7 mouse cellular contexts compared by ENCODE assay signal in the genomic region with DNA sequence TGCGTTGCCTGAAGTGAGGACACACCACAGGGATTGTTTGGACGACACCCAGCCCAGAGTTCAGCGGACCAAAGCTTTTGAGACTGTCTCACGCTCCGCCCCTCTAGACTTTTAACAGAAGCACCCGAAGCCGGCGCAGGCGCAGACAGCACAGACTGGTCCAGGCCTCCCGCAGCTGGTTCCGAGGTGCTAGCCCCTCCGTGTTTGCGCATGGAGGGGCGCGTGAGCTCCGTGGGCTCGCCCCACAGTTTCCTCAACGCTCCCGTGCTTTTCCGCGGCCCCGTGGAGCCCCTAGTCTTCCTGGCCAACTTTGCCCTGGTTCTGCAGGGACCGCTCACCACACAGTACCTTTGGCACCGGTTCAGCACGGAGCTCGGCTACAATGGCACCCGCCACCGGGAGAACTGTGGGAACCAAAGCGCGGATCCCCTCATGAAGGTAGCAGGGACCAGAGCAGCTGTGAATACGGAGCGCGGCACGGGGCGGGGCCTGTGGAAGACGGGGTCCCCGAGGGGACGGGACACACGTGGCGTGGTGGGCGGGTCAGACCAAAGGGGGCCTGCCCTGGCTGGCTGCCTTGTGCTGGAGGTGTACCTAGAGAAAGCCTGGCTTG. TPM values are rescaled to one million over a fixed set of nuclear protein-coding genes. Genes with fewer than 3 reads are reported as not detected.
DNase-seq lines count a peak whose midpoint lies in the region; ATAC-seq and TF ChIP-seq lines count a peak whose summit lies in the region.

A gene (plus strand): TSS at position 130 of the 613 bp plus-strand sequence.

- H3K36me3 ChIP-seq in embryonic facial prominence, embryonic 13.5 days: 0 out of 2 replicates have a peak, but pooled peaks cover 3% of the 10 kb centered on the region
- H3K36me3 ChIP-seq in heart, adult 2 months (ENCODE audit: control insufficient read depth, insufficient read depth, low read length): no peaks in the 10 kb centered on the region
- H3K36me3 ChIP-seq in limb, embryonic 12.5 days: no peaks in the 10 kb centered on the region
- H3K36me3 ChIP-seq in midbrain, embryonic 14.5 days (ENCODE audit: control insufficient read depth, insufficient read depth, low read length): no peaks in the 10 kb centered on the region
- H3K36me3 ChIP-seq in spleen, adult 2 months (ENCODE audit: control insufficient read depth, insufficient read depth, low read length): no peaks in the 10 kb centered on the region

- DNase-seq in adrenal gland, postnatal 36 days: peak; percentile 93 to 96
- DNase-seq in heart, adult 2 months: peak; percentile 86 to 87
- DNase-seq in kidney, adult 8-10 months: peak; percentile 86 to 87
- DNase-seq in midbrain, embryonic 14.5 days: peak; percentile 90
- peak; percentile 35 to 62 for DNase-seq in spleen, adult 2 months (ENCODE audit: low read depth in 1 of 2, low spot score in 2 of 2)

- peak within 1 kb of the TSS; percentile 98 for H3K27ac ChIP-seq in embryonic facial prominence, embryonic 13.5 days
- H3K27ac ChIP-seq in heart, adult 2 months: peak within 1 kb of the TSS; percentile 65
- H3K27ac ChIP-seq in limb, embryonic 12.5 days: peak within 1 kb of the TSS; percentile 96
- H3K27ac ChIP-seq in midbrain, embryonic 14.5 days (replicated peaks; ENCODE audit: low read depth, low read length): peak within 1 kb of the TSS; percentile 86
- peak within 1 kb of the TSS; percentile 46; the same call in 1 of the 2 replicates for H3K27ac ChIP-seq in spleen, adult 2 months (ENCODE audit: insufficient read depth, low read length)

- no peak for TF ChIP-seq EP300 in heart, adult 2 months (IDR thresholded peaks at IDR 0.05; ENCODE audit: insufficient read depth, low read depth, low read length)

- peak within 1 kb of the TSS; percentile 88 for H3K4me2 ChIP-seq in embryonic facial prominence, embryonic 13.5 days
- peak within 1 kb of the TSS; percentile 66 for H3K4me2 ChIP-seq in limb, embryonic 12.5 days
- H3K4me2 ChIP-seq in midbrain, embryonic 14.5 days (ENCODE audit: low read length): peak within 1 kb of the TSS; percentile 90

- WGBS in embryonic facial prominence, embryonic 13.5 days: under 1% methylated on average over 41 of the region's 41 CpGs
- under 1% methylated on average over 41 of the region's 41 CpGs for WGBS in heart, adult 2 months
- under 1% methylated on average over 41 of the region's 41 CpGs for WGBS in limb, embryonic 12.5 days
- WGBS in midbrain, embryonic 14.5 days: under 1% methylated on average over 41 of the region's 41 CpGs
- WGBS in spleen, adult 2 months: under 1% methylated on average over 41 of the region's 41 CpGs

- TF ChIP-seq POLR2A in heart, adult 2 months (IDR thresholded peaks at IDR 0.05; ENCODE audit: insufficient read depth, low read depth, low read length): no peak
- no peak for TF ChIP-seq POLR2A in spleen, adult 2 months (IDR thresholded peaks at IDR 0.05; ENCODE audit: low read depth, low read length)

- peaks cover 16% of the 10 kb centered on the region for H3K4me1 ChIP-seq in embryonic facial prominence, embryonic 13.5 days
- peaks cover 2% of the 10 kb centered on the region; the same call in 1 of the 2 replicates for H3K4me1 ChIP-seq in heart, adult 2 months (ENCODE audit: control insufficient read depth, insufficient read depth, low read length)
- peaks cover 27% of the 10 kb centered on the region for H3K4me1 ChIP-seq in limb, embryonic 12.5 days (replicated peaks)
- H3K4me1 ChIP-seq in midbrain, embryonic 14.5 days (ENCODE audit: control insufficient read depth, insufficient read depth, low read length): peaks cover 12% of the 10 kb centered on the region
- peaks cover 3% of the 10 kb centered on the region; the same call in 1 of the 2 replicates for H3K4me1 ChIP-seq in spleen, adult 2 months (ENCODE audit: control insufficient read depth, insufficient read depth, insufficient read length)

- H3K79me2 ChIP-seq in heart, adult 2 months (replicated peaks; ENCODE audit: control insufficient read depth, insufficient read depth, low read length): no peaks in the 10 kb centered on the region

- H3K9ac ChIP-seq in embryonic facial prominence, embryonic 13.5 days: peak within 1 kb of the TSS; percentile 91
- peak within 1 kb of the TSS; percentile 83 for H3K9ac ChIP-seq in heart, adult 2 months (ENCODE audit: low read depth, low read length)
- peak within 1 kb of the TSS; percentile 75 for H3K9ac ChIP-seq in limb, embryonic 12.5 days (replicated peaks)
- H3K9ac ChIP-seq in midbrain, embryonic 14.5 days (replicated peaks; ENCODE audit: low read length): peak within 1 kb of the TSS; percentile 78

- TF ChIP-seq CTCF in heart, adult 2 months (IDR thresholded peaks at IDR 0.05): no peak
- TF ChIP-seq CTCF in spleen, adult 2 months (IDR thresholded peaks at IDR 0.05; ENCODE audit: extremely low read depth, insufficient read depth, insufficient read length, insufficient replicate concordance): no peak

- ATAC-seq in embryonic facial prominence, embryonic 13.5 days (ENCODE audit: insufficient number of reproducible peaks, insufficient read depth, low FRiP score, low TSS enrichment, low read depth): peak; percentile 93
- ATAC-seq in limb, embryonic 12.5 days (ENCODE audit: insufficient number of reproducible peaks, insufficient read depth, low FRiP score, low TSS enrichment, low read depth): peak; percentile 93
- peak; percentile 92 for ATAC-seq in midbrain, embryonic 14.5 days (ENCODE audit: low FRiP score, low TSS enrichment)

- intact Hi-C loops in heart, adult 2 months (cut with DNase I): no loop called here

- H3K9me3 ChIP-seq in embryonic facial prominence, embryonic 13.5 days: peaks cover 3% of the 10 kb centered on the region; the same call in 1 of the 2 replicates
- H3K9me3 ChIP-seq in limb, embryonic 12.5 days: no peaks in the 10 kb centered on the region
- no peaks in the 10 kb centered on the region; the same call in 1 of the 2 replicates for H3K9me3 ChIP-seq in midbrain, embryonic 14.5 days (ENCODE audit: control insufficient read depth, low read length)

- no peaks in the 10 kb centered on the region for H3K27me3 ChIP-seq in embryonic facial prominence, embryonic 13.5 days
- H3K27me3 ChIP-seq in heart, adult 2 months (ENCODE audit: control insufficient read depth, insufficient read depth, low read length): no peaks in the 10 kb centered on the region
- H3K27me3 ChIP-seq in limb, embryonic 12.5 days: no peaks in the 10 kb centered on the region
- no peaks in the 10 kb centered on the region for H3K27me3 ChIP-seq in midbrain, embryonic 14.5 days (ENCODE audit: control insufficient read depth, insufficient read depth, low read length)
- no peaks in the 10 kb centered on the region for H3K27me3 ChIP-seq in spleen, adult 2 months (ENCODE audit: control insufficient read depth, insufficient read depth, low read length)

- peak within 1 kb of the TSS; percentile 80 for H3K4me3 ChIP-seq in embryonic facial prominence, embryonic 13.5 days
- H3K4me3 ChIP-seq in heart, adult 2 months: peak within 1 kb of the TSS; percentile 82
- H3K4me3 ChIP-seq in limb, embryonic 12.5 days (replicated peaks): peak within 1 kb of the TSS; percentile 68
- peak within 1 kb of the TSS; percentile 73 for H3K4me3 ChIP-seq in midbrain, embryonic 14.5 days (replicated peaks; ENCODE audit: low read depth, low read length)
- H3K4me3 ChIP-seq in spleen, adult 2 months (ENCODE audit: extremely low read depth, insufficient read depth, insufficient read length): peak within 1 kb of the TSS; percentile 76

RNA-seq across cellular contexts. Expression of the gene that starts here (rescaled TPM):
- total RNA-seq in adrenal gland, postnatal 36 days (2021): 10 to 100 TPM; 31.9 to 40.0 TPM
- 13.5 and 16.2 TPM in 2 replicates for polyA plus RNA-seq in embryonic facial prominence, embryonic 13.5 days (2015; fragmentation: Nextera tagmentation; extraction: Ambion mirVana)
- 1 to 10 TPM; 1.7 to 3.0 TPM for total RNA-seq in heart, adult 2 months (2021)
- 7.8 and 8.5 TPM in 2 replicates for polyA plus RNA-seq in heart, adult 2 months (2012; rRNA removed)
- 15.0 and 17.1 TPM in 2 replicates for polyA plus RNA-seq in limb, embryonic 12.5 days (2016; fragmentation: Nextera tagmentation; extraction: Ambion mirVana)
- 21.4 and 22.7 TPM in 2 replicates for polyA plus RNA-seq in midbrain, embryonic 14.5 days (2014; fragmentation: Nextera tagmentation; extraction: Ambion mirVana)
- polyA plus RNA-seq in spleen, adult 2 months (2012; rRNA removed): 5.5 and 6.1 TPM in 2 replicates

Comparison
In these comparisons a context has a peak if more than half of its experiments do, and no peak if none do; other contexts are left out.
1. Peak in every context shown above with its lines: DNase-seq, ATAC-seq, H3K4me3 ChIP-seq and H3K27ac ChIP-seq.
2. RNA of the gene that starts here (total RNA-seq): 31.9 to 40.0 TPM in adrenal gland, postnatal 36 days; 1.7 to 3.0 TPM in heart, adult 2 months; every median in the first group is over 4 times any median in the second.
3. H3K27ac ChIP-seq: peak in every context shown above with its lines; median percentile 98 in embryonic facial prominence, embryonic 13.5 days; 96 in limb, embryonic 12.5 days; 86 in midbrain, embryonic 14.5 days; 65 in heart, adult 2 months; 46 in spleen, adult 2 months.